In genomic region chr19:41830106-41831031, GRCm38 (mm10) we compare ENCODE assay signal across 8 mouse cellular contexts. TPM values are rescaled to one million over a fixed set of nuclear protein-coding genes. Genes with fewer than 3 reads are reported as not detected.
DNase-seq lines count a peak whose midpoint lies in the region; ATAC-seq and TF ChIP-seq lines count a peak whose summit lies in the region.

No protein-coding gene starts in this region.

- no peak for TF ChIP-seq CTCF in spleen, adult 2 months (IDR thresholded peaks at IDR 0.05; ENCODE audit: extremely low read depth, insufficient read depth, insufficient read length, insufficient replicate concordance)

- no peak for TF ChIP-seq POLR2A in spleen, adult 2 months (IDR thresholded peaks at IDR 0.05; ENCODE audit: low read depth, low read length)

- peaks cover 11% of the 10 kb centered on the region for H3K4me1 ChIP-seq in limb, embryonic 11.5 days (ENCODE audit: control insufficient read depth, insufficient read depth, low read length)
- peaks cover 34% of the 10 kb centered on the region for H3K4me1 ChIP-seq in midbrain, embryonic 12.5 days
- H3K4me1 ChIP-seq in spleen, adult 2 months (ENCODE audit: control insufficient read depth, insufficient read depth, insufficient read length): peaks cover 9% of the 10 kb centered on the region

- H3K9me3 ChIP-seq in limb, embryonic 11.5 days (ENCODE audit: control insufficient read depth, low read length): no peaks in the 10 kb centered on the region
- no peaks in the 10 kb centered on the region for H3K9me3 ChIP-seq in midbrain, embryonic 12.5 days

- H3K4me3 ChIP-seq in limb, embryonic 11.5 days (ENCODE audit: low read depth, low read length): peak overlapping the region; percentile 69
- peak overlapping the region; percentile 79 for H3K4me3 ChIP-seq in midbrain, embryonic 12.5 days
- peak overlapping the region; percentile 81 for H3K4me3 ChIP-seq in spleen, adult 2 months (ENCODE audit: extremely low read depth, insufficient read depth, insufficient read length)

- ATAC-seq in inflammation-experienced regulatory T-cells, adult 6 months: peak; percentile 60
- peak; percentile 67 for ATAC-seq in limb, embryonic 11.5 days (ENCODE audit: insufficient number of reproducible peaks, low FRiP score, low TSS enrichment, low read depth)
- peak; percentile 67 for ATAC-seq in midbrain, embryonic 12.5 days (ENCODE audit: low FRiP score, low read depth)

- peak overlapping the region; percentile 99 for H3K4me2 ChIP-seq in limb, embryonic 11.5 days (ENCODE audit: low read depth, severe bottlenecking)
- H3K4me2 ChIP-seq in midbrain, embryonic 12.5 days (replicated peaks): peak overlapping the region; percentile 98

- DNase-seq in left cerebral cortex, adult 18-20 months (ENCODE audit: low spot score in 2 of 2): peak; percentile 57 to 64
- no peak for DNase-seq in left cerebral cortex, adult 11 months (ENCODE audit: low spot score)
- peak; percentile 70 to 74 for DNase-seq in cerebellum, postnatal 25 days
- DNase-seq in gastrocnemius, postnatal 10 days: peak; percentile 70
- DNase-seq in limb, embryonic 11.5 days (ENCODE audit: low spot score): peak; percentile 72
- DNase-seq in spleen, adult 2 months (ENCODE audit: low read depth in 1 of 2, low spot score in 2 of 2): peak in 1 of 2 experiments; percentile 78

- H3K27me3 ChIP-seq in limb, embryonic 11.5 days (ENCODE audit: control insufficient read depth, insufficient read depth, low read length): peaks cover 19% of the 10 kb centered on the region
- H3K27me3 ChIP-seq in midbrain, embryonic 12.5 days: peaks cover 28% of the 10 kb centered on the region
- H3K27me3 ChIP-seq in spleen, adult 2 months (ENCODE audit: control insufficient read depth, insufficient read depth, low read length): no peaks in the 10 kb centered on the region

- no peaks in the 10 kb centered on the region for H3K36me3 ChIP-seq in limb, embryonic 11.5 days (ENCODE audit: control insufficient read depth, insufficient read depth, low read length)
- no peaks in the 10 kb centered on the region for H3K36me3 ChIP-seq in midbrain, embryonic 12.5 days
- H3K36me3 ChIP-seq in spleen, adult 2 months (ENCODE audit: control insufficient read depth, insufficient read depth, low read length): no peaks in the 10 kb centered on the region

- peak overlapping the region; percentile 8; the same call in 1 of the 2 replicates for H3K27ac ChIP-seq in limb, embryonic 11.5 days (replicated peaks; ENCODE audit: low read depth, low read length)
- peak overlapping the region; percentile 92 for H3K27ac ChIP-seq in midbrain, embryonic 12.5 days (replicated peaks)
- peak overlapping the region; percentile 100 for H3K27ac ChIP-seq in spleen, adult 2 months (ENCODE audit: insufficient read depth, low read length)

- under 1% methylated on average over 93 of the region's 112 CpGs for WGBS in limb, embryonic 11.5 days
- WGBS in midbrain, embryonic 12.5 days: under 1% methylated on average over 85 of the region's 112 CpGs
- under 1% methylated on average over 107 of the region's 112 CpGs for WGBS in spleen, adult 2 months

- H3K9ac ChIP-seq in limb, embryonic 11.5 days (ENCODE audit: low read length): peak overlapping the region; percentile 79
- H3K9ac ChIP-seq in midbrain, embryonic 12.5 days (replicated peaks): peak overlapping the region; percentile 88

RNA-seq across cellular contexts. Expression of gene Frat1, which starts 0.6 kb away (rescaled TPM):
- total RNA-seq in left cerebral cortex, adult 18-20 months (2021): 10 to 100 TPM; 14.0 to 15.7 TPM
- total RNA-seq in gastrocnemius, postnatal 10 days (2021): 1 to 10 TPM; 5.6 to 6.1 TPM
- 10 to 100 TPM in 2 of 3 experiments, 1 to 10 TPM in 1; 7.8 to 24.9 (median 21.2) TPM for polyA plus RNA-seq in inflammation-experienced regulatory T-cells, adult 6 months (2017; shearing (Covaris generic))
- 3.9 and 5.2 TPM in 2 replicates for polyA plus RNA-seq in limb, embryonic 11.5 days (2014; fragmentation: Nextera tagmentation; extraction: Ambion mirVana)
- 15.5 and 18.6 TPM in 2 replicates for polyA plus RNA-seq in midbrain, embryonic 12.5 days (2016; fragmentation: Nextera tagmentation; extraction: Ambion mirVana)
- 7.6 and 12.7 TPM in 2 replicates for polyA plus RNA-seq in spleen, adult 2 months (2012; rRNA removed)

RNA-seq across cellular contexts. Expression of gene Frat2, which starts 17.6 kb away (rescaled TPM):
- total RNA-seq in left cerebral cortex, adult 18-20 months (2021): 1 to 10 TPM; 7.1 to 7.4 TPM
- 10 to 100 TPM; 17.3 to 23.7 TPM for total RNA-seq in gastrocnemius, postnatal 10 days (2021)
- polyA plus RNA-seq in inflammation-experienced regulatory T-cells, adult 6 months (2017; shearing (Covaris generic)): 1 to 10 TPM in 2 of 3 experiments, under 1 TPM in 1; 0.33 to 1.5 (median 1.3) TPM
- 2.4 and 2.7 TPM in 2 replicates for polyA plus RNA-seq in limb, embryonic 11.5 days (2014; fragmentation: Nextera tagmentation; extraction: Ambion mirVana)
- 15.1 and 15.8 TPM in 2 replicates for polyA plus RNA-seq in midbrain, embryonic 12.5 days (2016; fragmentation: Nextera tagmentation; extraction: Ambion mirVana)
- polyA plus RNA-seq in spleen, adult 2 months (2012; rRNA removed): 7.6 and 14.4 TPM in 2 replicates

RNA-seq across cellular contexts. Expression of gene Arhgap19, which starts 28.5 kb away (rescaled TPM):
- 1 to 10 TPM; 3.2 to 3.8 TPM for total RNA-seq in left cerebral cortex, adult 18-20 months (2021)
- total RNA-seq in gastrocnemius, postnatal 10 days (2021): 10 to 100 TPM in 1 of 2 experiments, 1 to 10 TPM in 1; 9.5 to 11.6 TPM
- polyA plus RNA-seq in inflammation-experienced regulatory T-cells, adult 6 months (2017; shearing (Covaris generic)): 10 to 100 TPM in 1 of 3 experiments, 1 to 10 TPM in 2; 2.7 to 21.2 (median 2.7) TPM
- polyA plus RNA-seq in limb, embryonic 11.5 days (2014; fragmentation: Nextera tagmentation; extraction: Ambion mirVana): 43.6 and 44.1 TPM in 2 replicates
- polyA plus RNA-seq in midbrain, embryonic 12.5 days (2016; fragmentation: Nextera tagmentation; extraction: Ambion mirVana): 27.8 and 29.5 TPM in 2 replicates
- polyA plus RNA-seq in spleen, adult 2 months (2012; rRNA removed): 4.8 and 8.5 TPM in 2 replicates

Comparison
In these comparisons a context has a peak if more than half of its experiments do, and no peak if none do; other contexts are left out.
1. H3K27ac ChIP-seq: peak in every context shown above with its lines; median percentile 100 in spleen, adult 2 months; 92 in midbrain, embryonic 12.5 days; 8 in limb, embryonic 11.5 days.